Mouse (Mus musculus) cortical plate, adult 2 months (tissue): ENCODE measurements at regions not wholly inside any gene's neighbourhood (a gene's known extent, or its start where the extent isn't known, plus 50 kb on each side); places are given as distances from the start of the nearest gene placed in this dataset.

Experiments used
- H3K27ac ChIP-seq: fragments of 200-500 bp; 2 replicates; pipeline ENCODE4 v1.5.1; 2012; ENCODE audit warnings: low read length, control low read depth, inconsistent platforms; ENCODE audit not compliant: insufficient read depth
- H3K4me1 ChIP-seq: fragments of 200-500 bp; 2 replicates; pipeline ENCODE4 v1.6.1; 2011; ENCODE audit warnings: low read length; ENCODE audit not compliant: control insufficient read depth, insufficient read depth
- H3K4me3 ChIP-seq: fragments of 200-500 bp; 2 replicates; pipeline ENCODE4 v1.5.1; 2011; ENCODE audit warnings: mild to moderate bottlenecking, low read length, control low read depth; ENCODE audit not compliant: insufficient read depth
- CTCF ChIP-seq: fragments of 200-500 bp; IDR thresholded peaks from 2 replicates; pipeline ENCODE4 v1.5.1; 2011; ENCODE audit warnings: mild to moderate bottlenecking, control low read depth, low read length; ENCODE audit not compliant: insufficient read depth; ENCODE audit errors: extremely low read depth
- POLR2A ChIP-seq: fragments of 200-500 bp; IDR thresholded peaks from 2 replicates; pipeline ENCODE4 v1.6.1; 2011; ENCODE audit warnings: mild to moderate bottlenecking, low read length, control low read depth; ENCODE audit not compliant: insufficient read depth; ENCODE audit errors: extremely low read depth

- TF ChIP-seq CTCF (peak; percentile 46; the same call in 1 of the 2 replicates), POLR2A (no peak)
- Histone ChIP-seq H3K27ac (no peak overlapping the region), H3K4me1 (no peaks in the 10 kb centered on the region), H3K4me3 (no peak overlapping the region)
These were observed 138.8 kb upstream of the Chrm2 start for GRCm38 (mm10) chr6:36249047-36249446.

- TF ChIP-seq POLR2A (no peak), CTCF (no peak)
- Histone ChIP-seq H3K4me1 (no peaks in the 10 kb centered on the region; the same call in none of the 2 replicates), H3K27ac (no peak overlapping the region), H3K4me3 (no peak overlapping the region)
These were observed 121.0 kb upstream of the Chrm2 start for GRCm38 (mm10) chr6:36266717-36267402.

- H3K27ac ChIP-seq: no peak overlapping the region
- no peak overlapping the region for H3K4me3 ChIP-seq
- TF ChIP-seq POLR2A: no peak
- no peak for TF ChIP-seq CTCF
- H3K4me1 ChIP-seq: no peaks in the 10 kb centered on the region
These were observed 101.2 kb upstream of the Chrm2 start for GRCm38 (mm10) chr6:36286664-36287063.

DNA sequence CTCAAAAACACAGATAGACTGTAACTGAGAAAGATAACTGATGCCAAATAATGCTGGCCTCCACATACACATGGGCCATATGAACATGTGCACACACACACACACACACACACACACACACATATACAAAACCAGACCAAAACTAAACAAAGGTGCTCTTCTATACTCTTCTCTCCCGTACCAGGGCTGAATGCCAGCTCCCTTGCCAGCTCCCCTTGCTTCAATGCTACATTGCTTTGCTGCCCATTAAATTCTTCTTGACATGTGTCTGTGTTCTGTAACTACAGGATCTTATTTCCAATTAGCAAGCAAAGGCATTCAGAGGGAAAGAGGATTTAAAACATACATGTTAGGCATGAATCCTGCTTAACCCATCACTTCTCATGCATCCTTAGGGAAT, 74.3 kb upstream of the Chrm2 start:
- H3K4me1 ChIP-seq: no peaks in the 10 kb centered on the region

More for the DNA sequence above, 74.3 kb upstream of the Chrm2 start:
- no peak overlapping the region for H3K4me3 ChIP-seq
- no peak for TF ChIP-seq CTCF
- TF ChIP-seq POLR2A: no peak
- no peak overlapping the region for H3K27ac ChIP-seq
